Mouse (Mus musculus): ENCODE data around the gene Spaca7. TPM values are rescaled to one million over a fixed set of nuclear protein-coding genes. Genes with fewer than 3 reads are reported as not detected.
"Not testable (repeated sequence)": the region's sequence is repeated elsewhere in the genome, so short reads cannot be mapped to it uniquely, and the experiment has no call there.

Spaca7 gene
- polyA plus RNA-seq, 1 experiment, result not detected

GRCm38 (mm10) chr8:12583785-12584184 is 11.0 kb downstream of the Spaca7 start:
- H3K36me3 ChIP-seq (ENCODE audit: control insufficient read depth), result no peaks in the 10 kb centered on the region
- TF ChIP-seq TAL1 (IDR thresholded peaks at IDR 0.05; ENCODE audit: low read length), result no peak
- TF ChIP-seq GATA1 (IDR thresholded peaks at IDR 0.05; ENCODE audit: low read length), result no peak
- H3K27me3 ChIP-seq (ENCODE audit: control insufficient read depth), result no peaks in the 10 kb centered on the region
- no peaks in the 10 kb centered on the region for H3K4me1 ChIP-seq (ENCODE audit: control insufficient read depth)
- no peaks in the 10 kb centered on the region for H3K9me3 ChIP-seq (ENCODE audit: control insufficient read depth, low read length)
- no peak overlapping the region for H3K4me3 ChIP-seq (replicated peaks)

- TF ChIP-seq TAL1 (IDR thresholded peaks at IDR 0.05; ENCODE audit: low read length) (no peak), GATA1 (IDR thresholded peaks at IDR 0.05; ENCODE audit: low read length) (no peak)
- H3K36me3 ChIP-seq (ENCODE audit: control insufficient read depth), result peaks cover 2% of the 10 kb centered on the region; the same call in 1 of the 2 replicates
- no peak overlapping the region for H3K4me3 ChIP-seq (replicated peaks)
- no peaks in the 10 kb centered on the region for H3K9me3 ChIP-seq (ENCODE audit: control insufficient read depth, low read length)
- peaks cover 8% of the 10 kb centered on the region for H3K27me3 ChIP-seq (ENCODE audit: control insufficient read depth)
- H3K4me1 ChIP-seq (ENCODE audit: control insufficient read depth), result no peaks in the 10 kb centered on the region
Observed at GRCm38 (mm10) chr8:12607223-12607622, 34.4 kb downstream of the Spaca7 start.

- Histone ChIP-seq H3K36me3 (ENCODE audit: control insufficient read depth) (peaks cover 15% of the 10 kb centered on the region), H3K9me3 (ENCODE audit: control insufficient read depth, low read length) (no peaks in the 10 kb centered on the region), H3K4me1 (ENCODE audit: control insufficient read depth) (no peaks in the 10 kb centered on the region), H3K4me3 (replicated peaks) (no peak overlapping the region), H3K27me3 (ENCODE audit: control insufficient read depth) (peaks cover 8% of the 10 kb centered on the region)
- no peak for TF ChIP-seq GATA1 (IDR thresholded peaks at IDR 0.05; ENCODE audit: low read length)
- TF ChIP-seq TAL1 (IDR thresholded peaks at IDR 0.05; ENCODE audit: low read length), result no peak
Observed at GRCm38 (mm10) chr8:12608810-12609209, 36.0 kb downstream of the Spaca7 start.

- H3K9me3 ChIP-seq (ENCODE audit: control insufficient read depth, low read length), result no peaks in the 10 kb centered on the region
- TF ChIP-seq TAL1 (IDR thresholded peaks at IDR 0.05; ENCODE audit: low read length) (no peak), GATA1 (IDR thresholded peaks at IDR 0.05; ENCODE audit: low read length) (no peak)
- H3K36me3 ChIP-seq (ENCODE audit: control insufficient read depth), result peaks cover 26% of the 10 kb centered on the region
- no peak overlapping the region for H3K4me3 ChIP-seq (replicated peaks)
- no peaks in the 10 kb centered on the region for H3K4me1 ChIP-seq (ENCODE audit: control insufficient read depth)
- H3K27me3 ChIP-seq (ENCODE audit: control insufficient read depth), result peaks cover 5% of the 10 kb centered on the region
Observed at GRCm38 (mm10) chr8:12609752-12610449, 37.1 kb downstream of the Spaca7 start.

GRCm38 (mm10) chr8:12613201-12613600 is 40.4 kb downstream of the Spaca7 start:
- no peaks in the 10 kb centered on the region for H3K9me3 ChIP-seq (ENCODE audit: control insufficient read depth, low read length)
- peaks cover 5% of the 10 kb centered on the region for H3K27me3 ChIP-seq (ENCODE audit: control insufficient read depth)
- H3K4me3 ChIP-seq (replicated peaks), result no peak overlapping the region
- no peaks in the 10 kb centered on the region for H3K4me1 ChIP-seq (ENCODE audit: control insufficient read depth)
- H3K36me3 ChIP-seq (ENCODE audit: control insufficient read depth), result peaks cover 58% of the 10 kb centered on the region
- TF ChIP-seq TAL1 (IDR thresholded peaks at IDR 0.05; ENCODE audit: low read length), result no peak
- no peak for TF ChIP-seq GATA1 (IDR thresholded peaks at IDR 0.05; ENCODE audit: low read length)

GRCm38 (mm10) chr8:12617369-12617768 is 44.5 kb downstream of the Spaca7 start:
- H3K36me3 ChIP-seq (ENCODE audit: control insufficient read depth), result peaks cover 92% of the 10 kb centered on the region
- not testable (repeated sequence) for H3K4me1 ChIP-seq (ENCODE audit: control insufficient read depth); H3K9me3 ChIP-seq (ENCODE audit: control insufficient read depth, low read length); H3K27me3 ChIP-seq (ENCODE audit: control insufficient read depth); H3K4me3 ChIP-seq (replicated peaks)

GRCm38 (mm10) chr8:12621550-12622222 is 48.9 kb downstream of the Spaca7 start:
- no peaks in the 10 kb centered on the region for H3K27me3 ChIP-seq (ENCODE audit: control insufficient read depth)

GRCm38 (mm10) chr8:12625890-12626289 is 53.1 kb downstream of the Spaca7 start:
- Histone ChIP-seq H3K27me3 (ENCODE audit: control insufficient read depth) (no peaks in the 10 kb centered on the region), H3K4me3 (replicated peaks) (no peak overlapping the region), H3K4me1 (ENCODE audit: control insufficient read depth) (no peaks in the 10 kb centered on the region), H3K9me3 (ENCODE audit: control insufficient read depth, low read length) (peaks cover 3% of the 10 kb centered on the region), H3K36me3 (ENCODE audit: control insufficient read depth) (peaks cover 100% of the 10 kb centered on the region)
- no peak for TF ChIP-seq TAL1 (IDR thresholded peaks at IDR 0.05; ENCODE audit: low read length)
- TF ChIP-seq GATA1 (IDR thresholded peaks at IDR 0.05; ENCODE audit: low read length), result no peak

More at GRCm38 (mm10) chr8:12621550-12622222, 48.9 kb downstream of the Spaca7 start:
- no peaks in the 10 kb centered on the region for H3K4me1 ChIP-seq (ENCODE audit: control insufficient read depth)
- no peak overlapping the region for H3K4me3 ChIP-seq (replicated peaks)
- peaks cover 95% of the 10 kb centered on the region for H3K36me3 ChIP-seq (ENCODE audit: control insufficient read depth)
- H3K9me3 ChIP-seq (ENCODE audit: control insufficient read depth, low read length), result peaks cover 3% of the 10 kb centered on the region
- TF ChIP-seq GATA1 (IDR thresholded peaks at IDR 0.05; ENCODE audit: low read length), result no peak
- TF ChIP-seq TAL1 (IDR thresholded peaks at IDR 0.05; ENCODE audit: low read length), result no peak

GRCm38 (mm10) chr8:12629079-12629478 is 56.2 kb downstream of the Spaca7 start:
- H3K4me3 ChIP-seq (replicated peaks), result no peak overlapping the region
- no peaks in the 10 kb centered on the region for H3K9me3 ChIP-seq (ENCODE audit: control insufficient read depth, low read length)
- H3K4me1 ChIP-seq (ENCODE audit: control insufficient read depth), result no peaks in the 10 kb centered on the region
- H3K36me3 ChIP-seq (ENCODE audit: control insufficient read depth), result peaks cover 98% of the 10 kb centered on the region
- H3K27me3 ChIP-seq (ENCODE audit: control insufficient read depth), result no peaks in the 10 kb centered on the region
- no peak for TF ChIP-seq GATA1 (IDR thresholded peaks at IDR 0.05; ENCODE audit: low read length)
- TF ChIP-seq TAL1 (IDR thresholded peaks at IDR 0.05; ENCODE audit: low read length), result no peak
